Mouse (Mus musculus) forebrain, embryonic 10.5 days (tissue): ENCODE data around the gene Gm10337. TPM values are rescaled to one million over a fixed set of nuclear protein-coding genes. Genes with fewer than 3 reads are reported as not detected.

Experiments
- DNase-seq: peaks from one replicate; pipeline ENCODE4 v3.0.0-alpha.2; 2017; ENCODE audit warnings: low spot score; ENCODE audit errors: extremely low spot score
- H3K27ac ChIP-seq: fragments of 300-500 bp; sonication (generic); 2 replicates; pipeline ENCODE4 v1.5.1; 2016; ENCODE audit warnings: mild to moderate bottlenecking
- H3K27me3 ChIP-seq: fragments of 300-500 bp; sonication (generic); 2 replicates; pipeline ENCODE4 v1.6.1; 2016; ENCODE audit warnings: mild to moderate bottlenecking; ENCODE audit not compliant: poor library complexity, severe bottlenecking
- H3K36me3 ChIP-seq: fragments of 300-500 bp; sonication (generic); replicated peaks from 2 replicates; pipeline ENCODE4 v1.6.1; 2016; ENCODE audit warnings: mild to moderate bottlenecking, moderate library complexity
- H3K4me1 ChIP-seq: fragments of 300-500 bp; sonication (generic); 2 replicates; pipeline ENCODE4 v1.6.1; 2016
- H3K4me3 ChIP-seq: fragments of 300-500 bp; sonication (generic); 2 replicates; pipeline ENCODE4 v1.5.1; 2016; ENCODE audit warnings: mild to moderate bottlenecking, moderate library complexity
- H3K9me3 ChIP-seq: fragments of 300-500 bp; sonication (generic); 2 replicates; pipeline ENCODE4 v1.6.1; 2016; ENCODE audit warnings: mild to moderate bottlenecking, moderate library complexity
- WGBS: fragments of 180-500 bp; shearing (Covaris S2); methylation state at CpG from one replicate; pipeline ENCODE4 v1.1.7; 2016; 5-methylcytosine and 5-hydroxymethylcytosine counted together
- polyA plus RNA-seq: library from polyadenylated mRNA; unstranded; fragments of >200 nt; fragmentation: Nextera tagmentation; extraction: Ambion mirVana; gene quantifications from 2 replicates; pipeline ENCODE4 v1.2.1, GENCODE M21; 2016

Gm10337 gene
- polyA plus RNA-seq, 1 experiment from 2014 or later: not detected

GRCm38 (mm10) chr15:102524892-102525485, 21.5 kb downstream of the Gm10337 start, which contains the start of gene Npff:
Gene Npff, minus strand, starts transcription at chr15:102524942.
- peak; percentile 76 for DNase-seq
- peaks cover 77% of the 10 kb centered on the region for H3K36me3 ChIP-seq
- no peak within 1 kb of the TSS for H3K27ac ChIP-seq
- H3K4me1 ChIP-seq: peaks cover 5% of the 10 kb centered on the region; the same call in 1 of the 2 replicates
- 9% methylated on average over 3 of the region's 3 CpGs for WGBS
- no peak within 1 kb of the TSS for H3K4me3 ChIP-seq
- H3K9me3 ChIP-seq: no peaks in the 10 kb centered on the region; the same call in 1 of the 2 replicates
- no peaks in the 10 kb centered on the region for H3K27me3 ChIP-seq

- Histone ChIP-seq H3K4me3 (no peak overlapping the region), H3K27ac (no peak overlapping the region), H3K36me3 (peaks cover 73% of the 10 kb centered on the region), H3K9me3 (no peaks in the 10 kb centered on the region; the same call in 1 of the 2 replicates), H3K4me1 (no peaks in the 10 kb centered on the region), H3K27me3 (no peaks in the 10 kb centered on the region)
- DNase-seq: no peak
- 85% methylated on average over 6 of the region's 6 CpGs for WGBS
Observed at GRCm38 (mm10) chr15:102526111-102527002, 22.8 kb downstream of the Gm10337 start.

GRCm38 (mm10) chr15:102527936-102528335, 24.4 kb downstream of the Gm10337 start:
- Histone ChIP-seq H3K36me3 (peaks cover 69% of the 10 kb centered on the region), H3K4me3 (no peak overlapping the region), H3K4me1 (no peaks in the 10 kb centered on the region), H3K27ac (no peak overlapping the region), H3K27me3 (no peaks in the 10 kb centered on the region), H3K9me3 (no peaks in the 10 kb centered on the region; the same call in 1 of the 2 replicates)
- no peak for DNase-seq
- 71% methylated on average over 3 of the region's 3 CpGs for WGBS

GRCm38 (mm10) chr15:102528396-102528795, 24.9 kb downstream of the Gm10337 start:
- Histone ChIP-seq H3K36me3 (peaks cover 72% of the 10 kb centered on the region), H3K4me1 (no peaks in the 10 kb centered on the region), H3K4me3 (no peak overlapping the region), H3K9me3 (no peaks in the 10 kb centered on the region; the same call in 1 of the 2 replicates), H3K27me3 (no peaks in the 10 kb centered on the region), H3K27ac (no peak overlapping the region)
- 97% methylated on average over 1 of the region's 1 CpGs for WGBS
- DNase-seq: no peak

GRCm38 (mm10) chr15:102530566-102530965, 27.0 kb downstream of the Gm10337 start:
- H3K36me3 ChIP-seq: peaks cover 76% of the 10 kb centered on the region
- H3K4me1 ChIP-seq: no peaks in the 10 kb centered on the region
- no peak overlapping the region for H3K4me3 ChIP-seq
- DNase-seq: no peak
- H3K27me3 ChIP-seq: no peaks in the 10 kb centered on the region
- 90% methylated on average over 4 of the region's 4 CpGs for WGBS
- H3K27ac ChIP-seq: no peak overlapping the region
- no peaks in the 10 kb centered on the region; the same call in 1 of the 2 replicates for H3K9me3 ChIP-seq

GRCm38 (mm10) chr15:102531586-102531985, 28.1 kb downstream of the Gm10337 start:
- DNase-seq: no peak
- no peaks in the 10 kb centered on the region for H3K27me3 ChIP-seq
- no peaks in the 10 kb centered on the region for H3K4me1 ChIP-seq
- no peak overlapping the region for H3K4me3 ChIP-seq
- no peak overlapping the region for H3K27ac ChIP-seq
- H3K9me3 ChIP-seq: no peaks in the 10 kb centered on the region; the same call in 1 of the 2 replicates
- H3K36me3 ChIP-seq: peaks cover 82% of the 10 kb centered on the region
- WGBS: 88% methylated on average over 4 of the region's 4 CpGs

GRCm38 (mm10) chr15:102532106-102532900, 28.8 kb downstream of the Gm10337 start:
- Histone ChIP-seq H3K4me3 (no peak overlapping the region), H3K27me3 (no peaks in the 10 kb centered on the region), H3K9me3 (no peaks in the 10 kb centered on the region; the same call in 1 of the 2 replicates), H3K36me3 (peaks cover 87% of the 10 kb centered on the region), H3K27ac (no peak overlapping the region), H3K4me1 (no peaks in the 10 kb centered on the region)
- 94% methylated on average over 3 of the region's 3 CpGs for WGBS
- DNase-seq: no peak

GRCm38 (mm10) chr15:102533926-102534325, 30.4 kb downstream of the Gm10337 start:
- Histone ChIP-seq H3K27ac (no peak overlapping the region), H3K4me3 (no peak overlapping the region), H3K4me1 (no peaks in the 10 kb centered on the region), H3K36me3 (peaks cover 79% of the 10 kb centered on the region), H3K9me3 (no peaks in the 10 kb centered on the region), H3K27me3 (no peaks in the 10 kb centered on the region)
- no peak for DNase-seq
- WGBS: 94% methylated on average over 7 of the region's 7 CpGs

GRCm38 (mm10) chr15:102544801-102545200, 41.3 kb downstream of the Gm10337 start:
- DNase-seq: no peak
- H3K27me3 ChIP-seq: no peaks in the 10 kb centered on the region
- H3K36me3 ChIP-seq: peaks cover 80% of the 10 kb centered on the region
- no peaks in the 10 kb centered on the region for H3K9me3 ChIP-seq
- H3K27ac ChIP-seq: no peak overlapping the region
- no peak overlapping the region for H3K4me3 ChIP-seq
- 93% methylated on average over 4 of the region's 4 CpGs for WGBS
- no peaks in the 10 kb centered on the region for H3K4me1 ChIP-seq

GRCm38 (mm10) chr15:102546246-102546645, 42.7 kb downstream of the Gm10337 start:
- H3K27ac ChIP-seq: no peak overlapping the region
- no peak overlapping the region for H3K4me3 ChIP-seq
- H3K36me3 ChIP-seq: peaks cover 75% of the 10 kb centered on the region
- 87% methylated on average over 3 of the region's 3 CpGs for WGBS
- no peaks in the 10 kb centered on the region for H3K9me3 ChIP-seq
- no peaks in the 10 kb centered on the region for H3K4me1 ChIP-seq
- DNase-seq: no peak
- no peaks in the 10 kb centered on the region for H3K27me3 ChIP-seq

- no peaks in the 10 kb centered on the region for H3K27me3 ChIP-seq
- H3K36me3 ChIP-seq: peaks cover 77% of the 10 kb centered on the region
- no peaks in the 10 kb centered on the region for H3K4me1 ChIP-seq
- H3K4me3 ChIP-seq: no peak overlapping the region
- 93% methylated on average over 3 of the region's 3 CpGs for WGBS
- no peaks in the 10 kb centered on the region for H3K9me3 ChIP-seq
- no peak for DNase-seq
- H3K27ac ChIP-seq: no peak overlapping the region
Observed at GRCm38 (mm10) chr15:102546677-102547427, 43.3 kb downstream of the Gm10337 start.

GRCm38 (mm10) chr15:102547478-102547877, 44.0 kb downstream of the Gm10337 start:
- no peaks in the 10 kb centered on the region for H3K4me1 ChIP-seq
- 95% methylated on average over 3 of the region's 3 CpGs for WGBS
- H3K36me3 ChIP-seq: peaks cover 77% of the 10 kb centered on the region
- no peak overlapping the region for H3K4me3 ChIP-seq
- H3K27ac ChIP-seq: no peak overlapping the region
- no peaks in the 10 kb centered on the region for H3K27me3 ChIP-seq
- DNase-seq: no peak
- no peaks in the 10 kb centered on the region for H3K9me3 ChIP-seq
